Comparison of ENCODE assay signal across 8 mouse cellular contexts in the genomic region with DNA sequence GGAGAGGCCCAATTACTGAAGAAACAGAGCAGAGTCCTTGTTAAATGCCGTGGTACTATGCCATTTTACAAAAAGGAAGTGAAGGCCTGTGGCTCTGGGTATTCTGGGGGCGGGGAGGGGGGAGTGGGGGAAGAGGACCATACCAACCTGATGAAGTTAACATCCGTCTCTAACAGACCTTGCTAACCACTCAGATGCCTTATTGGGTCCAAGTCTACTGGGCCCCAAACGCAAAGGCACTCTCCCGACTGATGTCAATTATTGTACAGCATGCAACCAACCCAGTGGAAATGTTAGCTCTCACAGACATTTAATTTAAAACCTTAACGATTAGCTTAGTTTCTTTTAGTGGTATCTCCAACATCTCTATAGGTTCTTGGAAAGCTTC. TPM values are rescaled to one million over a fixed set of nuclear protein-coding genes. Genes with fewer than 3 reads are reported as not detected.
DNase-seq lines count a peak whose midpoint lies in the region; ATAC-seq and TF ChIP-seq lines count a peak whose summit lies in the region.

No protein-coding gene starts in this region.

- H3K9me3 ChIP-seq in heart, embryonic 16.5 days (replicated peaks; ENCODE audit: control insufficient read depth, low read length), result no peaks in the 10 kb centered on the region
- H3K9me3 ChIP-seq in hindbrain, embryonic 13.5 days, result no peaks in the 10 kb centered on the region
- no peaks in the 10 kb centered on the region for H3K9me3 ChIP-seq in midbrain, embryonic 13.5 days

- H3K4me3 ChIP-seq in heart, embryonic 16.5 days (ENCODE audit: low read length), result peak overlapping the region; percentile 91
- no peak overlapping the region for H3K4me3 ChIP-seq in bone marrow macrophage, adult 2 months (ENCODE audit: insufficient read depth, low read length)
- H3K4me3 ChIP-seq in hindbrain, embryonic 13.5 days, result peak overlapping the region; percentile 95
- peak overlapping the region; percentile 96 for H3K4me3 ChIP-seq in midbrain, embryonic 13.5 days (replicated peaks)

- H3K4me1 ChIP-seq in heart, embryonic 16.5 days (ENCODE audit: control insufficient read depth, insufficient read depth, low read length), result peaks cover 14% of the 10 kb centered on the region
- peaks cover 32% of the 10 kb centered on the region for H3K4me1 ChIP-seq in bone marrow macrophage, adult 2 months (ENCODE audit: control insufficient read depth, insufficient read depth, low read length)
- H3K4me1 ChIP-seq in hindbrain, embryonic 13.5 days (replicated peaks), result peaks cover 30% of the 10 kb centered on the region
- peaks cover 35% of the 10 kb centered on the region for H3K4me1 ChIP-seq in midbrain, embryonic 13.5 days (replicated peaks)

- no peak for TF ChIP-seq CTCF in bone marrow macrophage, adult 2 months (IDR thresholded peaks at IDR 0.05; ENCODE audit: low read depth, low read length)

- 55% methylated on average over 6 of the region's 6 CpGs for WGBS in heart, embryonic 16.5 days
- WGBS in hindbrain, embryonic 13.5 days, result 63% methylated on average over 6 of the region's 6 CpGs
- 71% methylated on average over 6 of the region's 6 CpGs for WGBS in midbrain, embryonic 13.5 days

- H3K4me2 ChIP-seq in heart, embryonic 16.5 days (ENCODE audit: low read depth, low read length), result peak overlapping the region; percentile 88
- peak overlapping the region; percentile 40 for H3K4me2 ChIP-seq in hindbrain, embryonic 13.5 days
- H3K4me2 ChIP-seq in midbrain, embryonic 13.5 days (replicated peaks), result peak overlapping the region; percentile 68

- no peak for DNase-seq in heart, adult 8-10 months (ENCODE audit: low spot score)
- DNase-seq in urinary bladder, postnatal 4 days (ENCODE audit: low spot score in 2 of 2), result no peak
- no peak for DNase-seq in cerebellum, postnatal 25 days
- no peak for DNase-seq in adrenal gland, postnatal 4 days (ENCODE audit: low spot score in 2 of 2)

- no peak for TF ChIP-seq POLR2A in bone marrow macrophage, adult 2 months (IDR thresholded peaks at IDR 0.05; ENCODE audit: borderline replicate concordance, low read depth, low read length)

- ATAC-seq in heart, embryonic 16.5 days (replicated peaks; ENCODE audit: extremely low read depth, insufficient read depth, low FRiP score), result 0 out of 2 replicates have a peak, but pooled peaks have one; percentile 1
- ATAC-seq in hindbrain, embryonic 13.5 days (ENCODE audit: low FRiP score), result peak; percentile 43
- ATAC-seq in midbrain, embryonic 13.5 days, result peak; percentile 52

- H3K27me3 ChIP-seq in heart, embryonic 16.5 days (ENCODE audit: control insufficient read depth, insufficient read depth, low read length), result no peaks in the 10 kb centered on the region
- peaks cover 6% of the 10 kb centered on the region for H3K27me3 ChIP-seq in hindbrain, embryonic 13.5 days
- peaks cover 12% of the 10 kb centered on the region; the same call in 1 of the 2 replicates for H3K27me3 ChIP-seq in midbrain, embryonic 13.5 days

- H3K27ac ChIP-seq in heart, embryonic 16.5 days (ENCODE audit: low read length), result no peak overlapping the region; the same call in 1 of the 2 replicates
- peak overlapping the region; percentile 13; the same call in 1 of the 2 replicates for H3K27ac ChIP-seq in bone marrow macrophage, adult 2 months (ENCODE audit: insufficient read depth, low read depth, low read length)
- H3K27ac ChIP-seq in hindbrain, embryonic 13.5 days, result peak overlapping the region; percentile 98
- peak overlapping the region; percentile 96 for H3K27ac ChIP-seq in midbrain, embryonic 13.5 days

- H3K9ac ChIP-seq in heart, embryonic 16.5 days (ENCODE audit: low read length), result peak overlapping the region; percentile 97
- H3K9ac ChIP-seq in hindbrain, embryonic 13.5 days, result peak overlapping the region; percentile 99
- H3K9ac ChIP-seq in midbrain, embryonic 13.5 days (replicated peaks), result peak overlapping the region; percentile 98; the same call in 1 of the 2 replicates

- no peaks in the 10 kb centered on the region for H3K36me3 ChIP-seq in heart, embryonic 16.5 days (ENCODE audit: control insufficient read depth, insufficient read depth)
- no peaks in the 10 kb centered on the region for H3K36me3 ChIP-seq in hindbrain, embryonic 13.5 days
- H3K36me3 ChIP-seq in midbrain, embryonic 13.5 days, result no peaks in the 10 kb centered on the region

RNA-seq across cellular contexts. Expression of a gene that starts 0.7 kb away (rescaled TPM):
- polyA plus RNA-seq in heart, embryonic 16.5 days (2015; fragmentation: Nextera tagmentation; extraction: Ambion mirVana), result 31.8 and 32.4 TPM in 2 replicates
- 10 to 100 TPM; 44.8 to 56.7 (median 53.0) TPM for total RNA-seq in heart, adult 8-10 months (2022)
- 504 and 635 TPM in 2 replicates for polyA plus RNA-seq in bone marrow macrophage, adult 2 months (2012; ENCODE audit: insufficient read depth, insufficient read length, missing spikeins)
- polyA plus RNA-seq in hindbrain, embryonic 13.5 days (2015; fragmentation: Nextera tagmentation; extraction: Ambion mirVana), result 60.3 and 63.6 TPM in 2 replicates
- 57.9 and 59.0 TPM in 2 replicates for polyA plus RNA-seq in midbrain, embryonic 13.5 days (2015; fragmentation: Nextera tagmentation; extraction: Ambion mirVana)
- 10 to 100 TPM; 73.5 to 82.1 TPM for total RNA-seq in adrenal gland, postnatal 4 days (2021)

Comparison
In these comparisons a context has a peak if more than half of its experiments do, and no peak if none do; other contexts are left out.
1. ATAC-seq: peak in every context shown above with its lines; median percentile 52 in midbrain, embryonic 13.5 days; 43 in hindbrain, embryonic 13.5 days; 1 in heart, embryonic 16.5 days.